Mouse (Mus musculus) kidney, postnatal 36 days (tissue): ENCODE measurements around the gene Echdc2.
A peak's percentile ranks its signal among the peaks of the same experiment; 100 is the strongest.

Experiments used
- DNase-seq, 2 experiments: peaks; one replicate each; pipeline ENCODE4 v3.0.0; 2021 to 2022; ENCODE audit warnings: mixed read lengths in 2 of 2

Echdc2 gene

DNA sequence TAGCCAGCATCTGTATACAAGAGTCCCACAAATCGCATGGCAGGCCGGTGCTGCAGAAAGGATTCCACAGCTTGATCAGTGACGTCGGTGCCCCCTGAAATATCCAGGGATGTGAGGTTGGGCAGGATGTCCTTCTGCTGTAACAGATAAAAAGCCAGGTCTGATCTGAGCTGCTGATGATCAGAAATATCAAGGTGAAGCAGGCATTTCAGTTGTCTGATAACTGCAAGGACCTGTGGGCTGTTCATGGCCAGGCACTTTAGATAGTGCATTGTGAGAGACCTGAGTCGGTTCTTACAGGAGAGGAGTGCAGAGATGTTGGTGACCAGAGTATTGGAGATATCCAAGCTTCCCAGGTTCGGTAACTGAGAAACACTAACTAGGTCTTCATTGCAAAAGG is 39.4 kb downstream of the Echdc2 start:
- no peak for DNase-seq

DNA sequence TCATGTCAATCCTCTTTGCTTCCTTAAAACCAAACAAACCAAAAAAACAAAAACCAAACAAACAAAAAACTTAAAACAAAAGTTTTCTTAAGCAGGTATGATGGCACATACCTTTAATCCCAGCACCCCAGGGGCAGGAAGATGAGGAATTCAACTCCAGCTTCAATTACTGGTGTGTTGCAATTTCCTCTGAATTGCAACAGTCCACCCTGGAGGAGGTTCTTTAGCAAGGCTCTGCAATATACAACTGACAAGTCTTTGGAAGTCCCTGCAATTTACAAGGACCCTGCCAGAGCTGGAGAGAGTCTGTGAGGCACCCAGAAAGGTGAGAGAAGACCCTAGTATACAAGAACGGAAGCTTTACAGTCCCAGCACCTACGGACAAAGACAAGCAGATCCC is 47.8 kb downstream of the Echdc2 start:
- DNase-seq: no peak

DNA sequence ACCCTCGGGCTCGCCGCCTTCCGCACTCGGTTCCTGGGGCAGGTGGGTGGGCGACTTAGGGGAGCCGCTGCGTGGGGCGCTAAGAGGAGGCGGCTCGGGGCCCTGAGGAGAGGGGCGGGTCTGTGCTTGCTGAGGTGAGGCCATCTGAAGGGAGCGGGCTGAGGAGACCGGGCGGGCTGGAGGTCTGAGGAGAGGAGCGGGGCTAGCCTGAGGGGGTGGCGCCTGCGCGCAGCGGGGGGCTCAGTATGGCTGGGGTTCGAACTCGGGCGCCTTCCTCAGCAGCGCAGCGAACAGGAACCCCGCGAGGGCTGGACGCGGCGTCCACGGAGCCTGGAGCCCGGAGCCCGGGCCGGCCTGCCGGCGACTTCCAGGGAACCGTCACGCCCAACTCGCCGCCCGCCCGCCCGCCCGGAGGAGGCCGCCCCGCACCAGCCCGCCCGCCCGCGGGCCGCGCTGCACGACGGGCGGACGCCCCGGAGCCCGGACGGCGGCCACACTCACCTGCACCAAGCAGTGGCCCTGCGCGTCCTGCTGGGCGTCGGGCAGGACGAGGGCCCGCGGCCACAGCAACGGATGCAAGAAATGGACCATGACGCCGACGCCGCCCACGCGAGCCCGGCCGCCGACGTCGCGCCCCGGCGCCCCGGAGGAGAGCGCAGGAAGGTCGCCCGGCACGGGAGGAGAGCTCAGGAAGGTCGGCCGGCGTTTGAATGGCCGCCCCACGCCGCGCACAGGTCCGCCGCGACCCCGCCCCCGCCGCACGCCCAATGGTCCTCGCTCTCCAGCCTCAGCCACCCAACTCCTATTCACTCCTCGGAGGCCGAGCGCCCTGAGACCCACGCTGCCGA is 52.3 kb downstream of the Echdc2 start, which contains the start of gene Zyg11a:
Zyg11a (minus strand) TSS at position 717 of the 848 bp plus-strand sequence.
- peak; percentile 19 to 61 for DNase-seq

DNA sequence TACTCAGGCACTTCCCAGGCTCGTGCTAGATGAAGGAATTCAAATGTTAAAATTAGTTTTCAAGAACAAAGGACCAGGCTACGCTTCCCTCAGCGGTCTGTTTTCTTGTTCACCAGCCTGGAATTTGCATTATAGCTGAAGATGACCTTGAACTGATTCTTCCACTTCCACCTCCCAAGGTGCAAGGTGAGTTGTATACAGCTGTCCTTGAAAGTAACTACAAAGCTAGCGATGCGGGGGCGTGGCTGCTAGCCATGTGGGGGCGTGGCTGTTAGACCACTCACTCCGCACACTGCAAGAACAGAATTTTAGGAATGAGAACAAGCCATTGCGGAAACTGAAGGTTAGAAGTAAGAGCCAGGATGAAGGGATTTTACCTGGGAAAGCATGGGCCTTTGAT is 53.8 kb downstream of the Echdc2 start:
- peak in 1 of 2 experiments; percentile 12 for DNase-seq

DNA sequence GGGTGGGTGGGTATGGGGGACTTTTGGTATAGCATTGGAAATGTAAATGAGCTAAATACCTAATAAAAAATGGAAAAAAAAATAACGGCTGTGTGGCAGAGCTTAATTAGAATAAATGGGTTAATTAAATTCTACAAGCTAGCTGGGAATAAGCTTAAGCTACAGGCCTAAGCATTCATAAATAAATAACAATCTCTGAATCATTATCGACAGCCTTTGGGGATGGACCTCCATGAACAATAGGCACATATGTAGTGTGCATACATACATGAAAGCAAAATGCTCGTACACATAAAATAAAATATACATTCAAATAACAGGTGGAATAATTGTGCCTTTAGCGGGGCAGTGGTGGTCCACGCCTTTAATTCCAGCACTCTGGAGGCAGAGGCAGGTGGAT is 57.3 kb downstream of the Echdc2 start:
- DNase-seq: no peak

DNA sequence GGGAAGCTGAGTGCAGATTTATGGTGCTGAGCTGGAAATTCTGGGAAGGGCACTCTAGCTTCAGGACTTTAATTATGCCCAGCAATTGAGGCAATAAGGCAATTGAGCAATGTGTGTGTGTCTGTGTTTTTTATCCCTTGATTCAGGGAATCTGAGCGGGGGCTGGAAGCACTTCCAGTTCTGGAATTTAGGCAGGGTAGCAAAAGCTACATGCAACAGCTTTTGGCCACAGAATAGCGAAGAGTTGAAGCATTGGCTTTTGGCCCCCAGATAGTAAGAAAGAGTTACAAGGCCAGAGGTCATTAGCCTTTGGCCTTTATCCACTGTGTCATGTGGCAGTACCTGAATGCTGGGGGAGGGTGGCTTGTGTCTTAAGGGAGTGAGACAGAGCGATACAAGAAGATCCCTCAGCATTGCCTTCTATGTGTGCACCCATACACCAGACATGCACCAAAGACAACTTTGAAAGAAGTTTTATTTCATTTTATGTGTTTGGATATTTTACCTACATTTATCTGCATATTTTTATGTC is 60.2 kb downstream of the Echdc2 start:
- peak; percentile 31 to 32 for DNase-seq
